Mouse (Mus musculus) embryonic facial prominence, embryonic 12.5 days (tissue): Measurements from ENCODE around the gene Mthfd2l. TPM values are rescaled to one million over a fixed set of nuclear protein-coding genes. Genes with fewer than 3 reads are reported as not detected.
A peak's percentile ranks its signal among the peaks of the same experiment; 100 is the strongest.

Experiments
- ATAC-seq: fragments of 200-750 bp; cut with Nextera tagmentation; 2 replicates; pipeline ENCODE4 v1.8.0; 2017; ENCODE audit not compliant: insufficient number of reproducible peaks, insufficient read depth, low FRiP score, low TSS enrichment
- H3K27ac ChIP-seq: fragments of 300-500 bp; sonication (generic); 2 replicates; pipeline ENCODE4 v1.5.1; 2016; ENCODE audit warnings: mild to moderate bottlenecking
- H3K27me3 ChIP-seq: fragments of 300-500 bp; sonication (generic); 2 replicates; pipeline ENCODE4 v1.6.1; 2016; ENCODE audit warnings: mild to moderate bottlenecking, moderate library complexity
- H3K36me3 ChIP-seq: fragments of 300-500 bp; sonication (generic); 2 replicates; pipeline ENCODE4 v1.6.1; 2016; ENCODE audit warnings: mild to moderate bottlenecking
- H3K4me1 ChIP-seq: fragments of 300-500 bp; sonication (generic); 2 replicates; pipeline ENCODE4 v1.6.1; 2016
- H3K4me2 ChIP-seq: fragments of 300-500 bp; sonication (generic); replicated peaks from 2 replicates; pipeline ENCODE4 v1.6.1; 2016; ENCODE audit warnings: mild to moderate bottlenecking, moderate library complexity
- H3K4me3 ChIP-seq: fragments of 300-500 bp; sonication (generic); 2 replicates; pipeline ENCODE4 v1.5.1; 2016; ENCODE audit warnings: mild to moderate bottlenecking
- H3K9ac ChIP-seq: fragments of 300-500 bp; sonication (generic); 2 replicates; pipeline ENCODE4 v1.6.1; 2016; ENCODE audit warnings: mild to moderate bottlenecking, moderate library complexity
- H3K9me3 ChIP-seq: fragments of 300-500 bp; sonication (generic); 2 replicates; pipeline ENCODE4 v1.6.1; 2016; ENCODE audit warnings: mild to moderate bottlenecking, moderate library complexity
- WGBS: fragments of 180-500 bp; shearing (Covaris S2); methylation state at CpG from one replicate; pipeline ENCODE4 v1.1.7; 2016; 5-methylcytosine and 5-hydroxymethylcytosine counted together
- polyA plus RNA-seq: library from polyadenylated mRNA; unstranded; fragments of >200 nt; fragmentation: Nextera tagmentation; extraction: Ambion mirVana; gene quantifications from 2 replicates; pipeline ENCODE4 v1.2.1, GENCODE M21; 2016

Gene Mthfd2l
- polyA plus RNA-seq, 1 experiment from 2014 or later = 74.0 TPM

DNA sequence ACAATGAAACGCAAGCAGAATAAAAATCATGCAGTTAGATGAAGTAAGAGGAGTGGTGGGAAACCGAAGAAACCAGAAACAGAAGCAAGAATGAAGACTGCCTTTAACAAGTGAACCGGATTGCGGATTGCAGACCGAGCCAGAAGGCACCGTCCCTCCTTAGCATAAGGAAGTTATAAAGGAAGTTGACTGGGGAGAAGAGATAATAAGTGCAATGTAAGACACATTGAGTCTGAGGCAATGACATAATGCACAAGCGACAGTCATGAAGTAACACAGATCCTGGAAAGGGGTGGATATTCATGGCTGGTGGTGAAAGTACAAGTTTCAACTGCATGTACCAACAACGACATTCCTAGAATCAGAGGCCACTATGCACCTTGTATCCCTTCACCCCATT is 92.2 kb downstream of the Mthfd2l start:
- Histone ChIP-seq H3K9ac (no peak overlapping the region), H3K4me2 (no peak overlapping the region), H3K27me3 (no peaks in the 10 kb centered on the region), H3K4me1 (no peaks in the 10 kb centered on the region), H3K36me3 (no peaks in the 10 kb centered on the region), H3K27ac (no peak overlapping the region), H3K9me3 (no peaks in the 10 kb centered on the region), H3K4me3 (no peak overlapping the region)
- 90% methylated on average over 8 of the region's 8 CpGs for WGBS
- no peak for ATAC-seq

DNA sequence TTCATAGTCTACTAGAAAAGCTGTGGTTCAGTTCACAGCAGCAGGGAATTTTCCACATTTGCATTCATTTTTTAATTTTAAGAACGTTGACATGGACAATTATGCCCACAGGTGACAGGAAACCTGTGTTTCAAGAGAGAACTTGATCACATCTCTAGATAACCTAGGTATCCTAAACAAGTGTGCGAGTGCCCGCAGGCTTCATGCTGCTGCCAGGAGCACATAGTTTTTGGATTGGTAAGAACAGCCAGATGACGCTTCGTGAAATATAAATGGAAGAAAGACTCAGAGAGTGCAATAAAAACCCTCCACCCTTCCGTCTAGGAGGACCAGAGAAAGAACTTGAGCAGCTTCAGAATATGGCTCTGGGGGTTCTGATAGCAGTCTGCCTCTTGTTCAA is 96.2 kb downstream of the Mthfd2l start, which contains the start of gene Epgn:
Gene Epgn (plus strand): TSS at position 301 of the 400 bp plus-strand sequence.
- ATAC-seq = no peak
- no peak within 1 kb of the TSS for H3K4me3 ChIP-seq

DNA sequence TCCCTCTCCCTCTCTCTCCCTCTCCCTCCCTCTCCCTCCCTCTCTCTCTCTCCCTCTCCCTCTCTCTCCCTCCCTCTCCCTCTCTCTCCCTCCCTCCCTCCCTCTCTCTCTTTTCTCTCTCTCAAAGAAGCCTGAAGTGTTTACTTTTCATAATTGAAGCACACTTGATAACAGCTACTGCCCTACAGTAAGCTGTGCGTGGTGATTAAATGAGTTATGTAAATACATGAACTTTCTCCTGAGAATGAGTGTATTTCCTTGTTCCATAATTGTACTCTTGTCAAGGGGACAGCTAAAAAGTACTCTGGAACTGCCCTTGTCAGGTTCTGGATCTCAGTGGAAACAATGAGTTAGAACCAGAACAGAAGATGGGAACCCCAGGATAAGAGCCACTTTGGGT is 96.9 kb downstream of the Mthfd2l start:
- ATAC-seq = no peak
- Histone ChIP-seq H3K4me1 (no peaks in the 10 kb centered on the region), H3K27me3 (no peaks in the 10 kb centered on the region)

More for the DNA sequence above, 96.2 kb downstream of the Mthfd2l start, which contains the start of gene Epgn:
- Histone ChIP-seq H3K4me2 (no peak within 1 kb of the TSS), H3K36me3 (no peaks in the 10 kb centered on the region), H3K9me3 (no peaks in the 10 kb centered on the region), H3K4me1 (no peaks in the 10 kb centered on the region), H3K9ac (no peak within 1 kb of the TSS), H3K27me3 (no peaks in the 10 kb centered on the region), H3K27ac (no peak within 1 kb of the TSS)
- 83% methylated on average over 6 of the region's 6 CpGs for WGBS

DNA sequence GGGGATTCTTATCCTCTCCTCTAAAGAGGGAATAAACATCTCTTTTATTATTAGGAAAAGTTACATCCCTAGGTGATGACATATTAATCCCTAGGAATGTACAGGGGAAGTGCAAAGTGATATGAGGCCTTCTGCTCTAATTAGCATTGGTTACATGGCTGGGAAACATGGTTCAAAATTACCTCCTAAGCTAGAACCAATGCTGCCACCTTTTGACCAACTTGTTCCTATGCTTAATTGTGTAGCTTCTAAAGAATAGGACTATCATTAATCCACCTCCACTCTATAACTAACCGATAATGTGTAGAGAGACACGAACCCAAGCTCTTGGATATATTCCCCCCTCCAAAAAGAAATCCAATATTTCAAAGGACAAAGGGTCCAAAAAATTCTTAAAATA is 99.7 kb downstream of the Mthfd2l start:
- no peak overlapping the region for H3K9ac ChIP-seq
- 82% methylated on average over 2 of the region's 2 CpGs for WGBS
- ATAC-seq = no peak

More for the DNA sequence above, 96.9 kb downstream of the Mthfd2l start:
- Histone ChIP-seq H3K4me2 (no peak overlapping the region), H3K4me3 (no peak overlapping the region), H3K36me3 (no peaks in the 10 kb centered on the region), H3K27ac (no peak overlapping the region), H3K9me3 (no peaks in the 10 kb centered on the region), H3K9ac (no peak overlapping the region)
- 57% methylated on average over 1 of the region's 1 CpGs for WGBS

DNA sequence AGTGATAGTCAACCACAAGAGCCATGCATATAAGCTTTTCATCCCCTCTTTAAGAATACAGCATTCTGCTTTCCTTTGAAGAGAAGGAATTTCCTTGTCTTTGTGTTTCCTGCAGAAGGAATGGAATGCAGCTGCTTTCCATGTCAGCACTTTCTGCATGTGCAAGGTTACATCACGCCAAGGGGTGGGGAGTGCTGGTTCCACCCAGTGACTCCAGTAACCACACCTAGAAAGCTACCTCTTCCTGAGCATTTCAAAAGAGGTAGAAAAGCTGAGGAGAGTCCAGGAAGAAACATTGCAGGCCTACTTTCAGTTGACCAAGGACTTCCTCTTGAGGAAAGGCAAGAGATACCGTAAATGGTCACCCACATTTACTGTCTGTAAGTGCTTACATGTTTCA is 104.4 kb downstream of the Mthfd2l start:
- Histone ChIP-seq H3K9me3 (no peaks in the 10 kb centered on the region), H3K4me1 (no peaks in the 10 kb centered on the region), H3K36me3 (no peaks in the 10 kb centered on the region), H3K4me3 (no peak overlapping the region), H3K27me3 (no peaks in the 10 kb centered on the region), H3K4me2 (no peak overlapping the region), H3K9ac (no peak overlapping the region), H3K27ac (no peak overlapping the region)
- no peak for ATAC-seq
- 77% methylated on average over 2 of the region's 2 CpGs for WGBS

More for the DNA sequence above, 99.7 kb downstream of the Mthfd2l start:
- no peaks in the 10 kb centered on the region for H3K27me3 ChIP-seq
- no peaks in the 10 kb centered on the region for H3K9me3 ChIP-seq
- no peaks in the 10 kb centered on the region for H3K4me1 ChIP-seq
- no peak overlapping the region for H3K4me2 ChIP-seq
- H3K36me3 ChIP-seq = no peaks in the 10 kb centered on the region
- no peak overlapping the region for H3K4me3 ChIP-seq
- H3K27ac ChIP-seq = no peak overlapping the region

DNA sequence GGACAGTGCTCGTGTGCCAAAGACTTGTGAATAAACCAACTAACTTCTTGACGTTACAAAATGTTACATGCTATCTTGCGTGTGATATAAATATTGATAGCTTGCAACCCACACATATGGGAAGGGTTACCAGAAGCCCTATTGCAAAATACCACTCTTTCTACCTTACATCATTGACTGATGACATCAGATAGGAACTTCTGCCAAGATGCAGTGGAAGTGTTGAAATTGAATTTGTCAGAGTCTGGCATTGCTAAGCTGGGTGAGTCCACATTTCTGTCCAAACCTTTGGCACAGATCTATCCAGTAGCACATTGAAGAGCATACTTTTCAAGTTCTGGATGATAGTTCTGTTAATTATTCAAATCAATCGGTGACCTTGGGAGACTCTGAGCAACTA is 105.7 kb downstream of the Mthfd2l start:
- H3K4me3 ChIP-seq = no peak overlapping the region
- no peak for ATAC-seq
- 83% methylated on average over 4 of the region's 4 CpGs for WGBS
- no peaks in the 10 kb centered on the region for H3K36me3 ChIP-seq
- H3K27ac ChIP-seq = no peak overlapping the region
- no peak overlapping the region for H3K4me2 ChIP-seq
- H3K4me1 ChIP-seq = no peaks in the 10 kb centered on the region
- no peaks in the 10 kb centered on the region for H3K9me3 ChIP-seq
- no peaks in the 10 kb centered on the region for H3K27me3 ChIP-seq
- H3K9ac ChIP-seq = no peak overlapping the region

DNA sequence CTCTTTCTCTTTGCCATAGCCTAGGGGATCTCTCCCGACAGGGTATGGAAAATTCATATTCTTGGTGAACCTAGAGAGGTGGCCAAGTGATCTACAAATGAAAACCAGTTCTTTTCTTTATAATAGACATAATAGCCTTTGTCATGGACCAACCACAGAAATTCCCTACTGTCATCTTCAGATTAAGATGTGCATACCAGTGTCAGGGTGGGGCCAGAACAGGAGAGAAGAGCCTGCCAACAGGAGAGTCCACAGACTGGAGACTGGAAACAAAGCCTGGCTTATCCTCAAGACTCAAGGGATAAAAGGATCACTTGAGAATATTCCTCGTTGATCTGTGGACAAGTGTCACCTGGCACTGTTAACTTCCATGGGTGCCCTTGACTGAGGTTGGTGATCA is 106.8 kb downstream of the Mthfd2l start:
- H3K4me1 ChIP-seq = no peaks in the 10 kb centered on the region
- ATAC-seq = no peak
- no peak overlapping the region for H3K27ac ChIP-seq
- no peak overlapping the region for H3K4me3 ChIP-seq
- no peak overlapping the region for H3K9ac ChIP-seq
- WGBS = 71% methylated on average over 2 of the region's 2 CpGs
- no peak overlapping the region for H3K4me2 ChIP-seq
- no peaks in the 10 kb centered on the region for H3K36me3 ChIP-seq
- no peaks in the 10 kb centered on the region for H3K9me3 ChIP-seq
- no peaks in the 10 kb centered on the region for H3K27me3 ChIP-seq

DNA sequence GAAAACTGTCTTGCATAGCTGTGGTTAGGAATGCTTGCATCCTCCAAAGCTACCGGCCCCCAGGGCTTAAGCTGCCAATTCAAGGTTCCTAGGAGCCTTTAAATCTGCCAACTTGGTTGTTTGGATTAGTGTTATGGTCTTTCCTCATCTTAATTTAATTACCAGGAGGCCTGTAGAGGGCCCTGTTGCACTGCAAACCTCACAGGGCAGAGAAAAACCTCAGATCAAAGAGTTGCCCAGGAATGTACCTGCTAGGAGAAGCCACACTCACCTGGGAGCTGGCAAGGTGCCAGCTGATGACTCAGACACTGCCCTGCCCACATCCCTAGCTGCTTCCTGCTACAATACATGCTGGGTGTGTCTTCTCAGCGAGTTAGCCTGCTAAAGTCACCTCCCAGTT is 107.6 kb downstream of the Mthfd2l start:
- no peak overlapping the region for H3K9ac ChIP-seq
- no peaks in the 10 kb centered on the region for H3K27me3 ChIP-seq
- H3K36me3 ChIP-seq = no peaks in the 10 kb centered on the region
- no peak overlapping the region for H3K4me2 ChIP-seq
- no peaks in the 10 kb centered on the region for H3K9me3 ChIP-seq
- H3K4me1 ChIP-seq = no peaks in the 10 kb centered on the region
- WGBS = 14% methylated on average over 2 of the region's 2 CpGs
- H3K4me3 ChIP-seq = no peak overlapping the region
- peak; percentile 72; the same call in 1 of the 2 replicates for ATAC-seq
- no peak overlapping the region for H3K27ac ChIP-seq

DNA sequence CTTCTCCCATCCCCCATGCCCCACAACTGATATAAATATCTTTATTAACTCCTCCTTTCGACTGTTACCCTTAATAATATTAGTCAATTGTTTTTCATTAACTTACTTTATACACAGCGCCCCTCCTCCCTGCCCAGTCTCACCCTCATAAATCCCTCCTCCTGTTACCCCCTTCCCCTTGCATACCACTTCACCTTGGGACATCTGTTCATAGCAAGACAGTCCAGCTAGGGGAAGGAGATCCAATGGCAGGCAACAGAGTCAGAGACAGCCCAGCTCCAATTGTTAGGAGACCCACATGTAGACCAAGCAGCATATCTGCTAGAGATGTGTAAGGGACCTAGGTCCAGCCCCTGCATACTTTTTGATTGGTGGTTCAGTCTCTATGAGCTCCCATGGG is 108.0 kb downstream of the Mthfd2l start:
- no peaks in the 10 kb centered on the region for H3K36me3 ChIP-seq
- H3K9ac ChIP-seq = no peak overlapping the region
- H3K4me2 ChIP-seq = no peak overlapping the region
- no peaks in the 10 kb centered on the region for H3K9me3 ChIP-seq
- H3K4me1 ChIP-seq = no peaks in the 10 kb centered on the region
- 66% methylated on average over 2 of the region's 2 CpGs for WGBS
- no peaks in the 10 kb centered on the region for H3K27me3 ChIP-seq
- ATAC-seq = peak; percentile 47; the same call in 1 of the 2 replicates
- no peak overlapping the region for H3K27ac ChIP-seq
- no peak overlapping the region for H3K4me3 ChIP-seq

DNA sequence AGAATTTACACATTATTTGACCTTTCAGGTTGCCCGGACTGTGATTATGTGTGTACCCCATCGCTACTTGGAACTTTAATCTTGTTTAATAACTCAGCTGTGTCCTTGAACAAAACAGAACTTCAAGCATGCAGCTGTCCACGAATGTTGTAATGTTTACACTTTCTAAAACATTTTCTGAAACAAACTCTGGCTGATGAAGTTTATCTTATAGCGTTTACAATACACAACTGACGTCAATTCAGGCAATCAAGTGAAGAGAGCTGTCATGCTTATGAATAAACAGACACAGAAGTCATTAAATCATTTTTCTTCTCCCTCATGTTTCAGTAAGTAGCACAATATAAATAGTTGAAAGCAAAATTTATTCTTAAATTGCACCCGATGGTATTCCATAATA is 117.1 kb downstream of the Mthfd2l start:
- no peaks in the 10 kb centered on the region for H3K36me3 ChIP-seq
- no peak for ATAC-seq
- H3K4me2 ChIP-seq = no peak overlapping the region
- H3K9me3 ChIP-seq = no peaks in the 10 kb centered on the region
- H3K4me1 ChIP-seq = no peaks in the 10 kb centered on the region
- no peak overlapping the region for H3K4me3 ChIP-seq
- no peaks in the 10 kb centered on the region for H3K27me3 ChIP-seq
- no peak overlapping the region for H3K9ac ChIP-seq
- 76% methylated on average over 6 of the region's 6 CpGs for WGBS
- H3K27ac ChIP-seq = no peak overlapping the region

DNA sequence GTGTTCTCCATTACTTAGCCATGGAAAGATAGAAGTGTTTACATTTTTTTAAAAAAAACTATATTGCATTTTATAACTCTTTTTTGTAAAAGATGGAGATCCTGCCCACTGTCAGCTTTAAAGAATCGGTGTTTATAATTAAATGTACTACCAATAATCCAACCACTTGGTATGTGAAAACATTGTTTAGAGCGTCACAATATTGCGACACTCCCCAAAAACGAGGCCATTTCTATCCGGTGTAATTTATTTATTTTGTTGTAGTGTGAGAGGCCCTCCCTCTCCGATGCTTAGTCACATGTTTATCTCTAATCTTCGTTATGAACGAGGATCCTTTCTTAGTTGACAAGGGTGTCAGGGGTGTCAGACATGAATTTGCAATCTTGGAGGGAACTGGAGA is 117.5 kb downstream of the Mthfd2l start:
- WGBS = 88% methylated on average over 8 of the region's 8 CpGs
- no peaks in the 10 kb centered on the region for H3K9me3 ChIP-seq
- no peaks in the 10 kb centered on the region for H3K4me1 ChIP-seq
- no peak overlapping the region for H3K4me2 ChIP-seq
- no peak overlapping the region for H3K9ac ChIP-seq
- no peaks in the 10 kb centered on the region for H3K27me3 ChIP-seq
- ATAC-seq = no peak
- H3K27ac ChIP-seq = no peak overlapping the region
- H3K36me3 ChIP-seq = no peaks in the 10 kb centered on the region
- no peak overlapping the region for H3K4me3 ChIP-seq
